Mouse (Mus musculus) embryonic facial prominence, embryonic 14.5 days (tissue): ENCODE measurements at regions not wholly inside any gene's neighbourhood (a gene's known extent, or its start where the extent isn't known, plus 50 kb on each side); places are given as distances from the start of the nearest gene placed in this dataset.

Experiments
- ATAC-seq: fragments of 200-750 bp; cut with Nextera tagmentation; 2 replicates; pipeline ENCODE4 v1.8.0; 2017; ENCODE audit warnings: low read depth, moderate number of reproducible peaks, moderate TSS enrichment
- DNase-seq: peaks from one replicate; pipeline ENCODE4 v3.0.0-alpha.2; 2015; ENCODE audit warnings: low spot score
- H3K27ac ChIP-seq: fragments of 300-500 bp; sonication (generic); replicated peaks from 2 replicates; pipeline ENCODE4 v1.5.1; 2014; ENCODE audit warnings: low read depth, mild to moderate bottlenecking, low read length, moderate library complexity
- H3K27me3 ChIP-seq: fragments of 300-500 bp; sonication (generic); replicated peaks from 2 replicates; pipeline ENCODE4 v1.6.1; 2014; ENCODE audit warnings: low read length; ENCODE audit not compliant: control insufficient read depth, insufficient read depth
- H3K36me3 ChIP-seq: fragments of 300-500 bp; sonication (generic); 2 replicates; pipeline ENCODE4 v1.6.1; 2014; ENCODE audit warnings: low read length, mixed read lengths; ENCODE audit not compliant: control insufficient read depth, insufficient read depth
- H3K4me1 ChIP-seq: fragments of 300-500 bp; sonication (generic); 2 replicates; pipeline ENCODE4 v1.6.1; 2014; ENCODE audit warnings: antibody characterized with exemption, low read length; ENCODE audit not compliant: control insufficient read depth, insufficient read depth
- H3K4me2 ChIP-seq: fragments of 300-500 bp; sonication (generic); 2 replicates; pipeline ENCODE4 v1.6.1; 2014; ENCODE audit warnings: low read depth, mild to moderate bottlenecking, low read length, moderate library complexity, mixed read lengths
- H3K4me3 ChIP-seq: fragments of 300-500 bp; sonication (generic); 2 replicates; pipeline ENCODE4 v1.5.1; 2014; ENCODE audit warnings: low read depth, mild to moderate bottlenecking, low read length
- H3K9ac ChIP-seq: fragments of 300-500 bp; sonication (generic); 2 replicates; pipeline ENCODE4 v1.6.1; 2014; ENCODE audit warnings: low read depth, mild to moderate bottlenecking, low read length, moderate library complexity, mixed read lengths
- H3K9me3 ChIP-seq: fragments of 300-500 bp; sonication (generic); 2 replicates; pipeline ENCODE4 v1.6.1; 2016; ENCODE audit warnings: low read length; ENCODE audit not compliant: control insufficient read depth
- WGBS: fragments of 180-500 bp; shearing (Covaris S2); extraction: QIAGEN DNeasy Blood & Tissue Kit; methylation state at CpG from one replicate; pipeline ENCODE4 v1.1.7; 2014; 5-methylcytosine and 5-hydroxymethylcytosine counted together

DNA sequence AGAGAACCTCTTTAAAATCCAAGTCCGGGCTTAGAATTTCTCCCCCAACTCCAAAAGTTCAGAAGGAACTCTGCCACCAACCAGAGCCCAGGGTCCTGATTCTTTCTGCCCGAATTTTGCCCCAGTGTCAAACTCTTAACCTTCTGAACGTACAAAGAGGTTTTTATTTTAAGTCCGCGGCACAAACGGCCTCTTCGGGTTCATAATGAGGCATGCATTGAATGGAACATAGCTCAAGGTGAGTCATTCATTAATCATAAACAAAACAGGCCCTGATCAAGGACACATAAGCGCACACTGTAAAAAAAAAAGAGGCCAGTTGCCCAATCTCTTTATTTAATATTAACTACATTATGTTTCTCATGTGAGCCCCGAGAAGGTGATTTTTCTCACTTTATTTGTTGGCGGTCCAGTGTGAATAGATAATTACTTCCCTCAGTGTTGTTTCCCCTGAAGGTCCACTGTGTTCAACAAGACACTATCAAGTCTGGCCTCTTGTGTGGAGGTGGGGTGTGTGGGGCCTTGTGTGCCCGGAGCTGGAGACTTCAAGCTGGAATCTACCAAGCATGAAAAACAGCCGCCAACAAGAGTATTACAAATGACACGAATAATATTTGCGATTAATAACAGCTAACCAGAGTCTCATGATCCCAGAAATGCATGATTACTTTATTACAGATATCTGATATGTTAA lies 241.1 kb upstream of the Sall1 start:
- H3K27me3 ChIP-seq, result no peaks in the 10 kb centered on the region
- H3K4me2 ChIP-seq, result no peak overlapping the region
- ATAC-seq (no peak), DNase-seq (no peak)
- H3K9me3 ChIP-seq, result no peaks in the 10 kb centered on the region
- H3K9ac ChIP-seq, result no peak overlapping the region
- no peaks in the 10 kb centered on the region for H3K36me3 ChIP-seq
- no peak overlapping the region for H3K27ac ChIP-seq
- H3K4me1 ChIP-seq, result no peaks in the 10 kb centered on the region
- H3K4me3 ChIP-seq, result no peak overlapping the region
- 75% methylated on average over 14 of the region's 14 CpGs for WGBS

DNA sequence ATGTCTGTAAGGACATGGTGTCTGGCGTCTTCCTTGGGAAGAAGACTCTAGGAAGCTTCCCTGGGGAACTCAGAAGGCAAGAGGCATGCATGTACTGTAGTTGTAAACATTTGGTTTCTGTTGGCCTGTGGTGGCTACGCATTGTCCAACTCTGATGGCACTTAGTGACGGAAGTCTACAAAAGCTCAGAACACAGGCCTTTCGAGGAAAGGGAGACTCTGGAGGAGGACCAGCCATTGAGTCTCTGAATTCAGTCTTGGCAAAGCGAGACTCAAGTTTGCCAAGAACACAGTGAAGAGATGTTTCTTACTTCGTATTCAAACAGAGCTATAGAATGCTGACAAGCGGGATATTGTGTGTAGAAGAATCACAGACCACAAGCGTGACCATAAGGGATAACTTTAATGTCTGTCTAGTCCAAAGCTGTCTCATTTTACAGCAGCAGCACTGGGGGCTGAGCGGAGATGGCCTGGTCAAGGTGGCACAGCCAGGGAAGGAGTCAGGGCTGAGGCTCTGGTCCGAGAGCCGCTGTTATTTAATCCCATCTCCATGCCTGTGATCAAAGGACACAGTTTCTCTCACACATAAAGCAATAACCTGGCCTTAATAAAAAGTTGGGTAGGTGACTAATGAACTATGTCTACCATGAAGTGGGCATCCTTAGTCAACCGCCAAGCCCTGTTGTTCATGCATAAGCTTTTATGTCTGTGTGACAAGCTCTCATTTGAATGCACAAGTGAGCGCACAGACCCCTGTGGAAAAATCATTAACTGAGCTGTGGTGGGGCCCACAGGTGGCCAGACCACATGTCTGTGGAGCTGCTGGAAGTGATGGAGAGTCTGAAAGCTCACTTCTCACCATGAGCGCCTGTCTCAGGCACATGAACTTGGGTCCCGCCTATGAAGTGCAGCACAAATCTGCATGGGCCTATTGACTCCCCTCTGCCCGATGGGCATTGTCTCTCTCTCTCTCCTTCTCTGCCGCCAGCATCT lies 239.4 kb upstream of the Sall1 start:
- H3K4me1 ChIP-seq, result no peaks in the 10 kb centered on the region
- H3K36me3 ChIP-seq, result no peaks in the 10 kb centered on the region
- no peaks in the 10 kb centered on the region for H3K27me3 ChIP-seq
- no peak overlapping the region for H3K9ac ChIP-seq
- H3K27ac ChIP-seq, result no peak overlapping the region
- ATAC-seq (no peak), DNase-seq (no peak)
- H3K9me3 ChIP-seq, result no peaks in the 10 kb centered on the region
- no peak overlapping the region for H3K4me2 ChIP-seq
- H3K4me3 ChIP-seq, result no peak overlapping the region
- WGBS, result 82% methylated on average over 17 of the region's 17 CpGs

DNA sequence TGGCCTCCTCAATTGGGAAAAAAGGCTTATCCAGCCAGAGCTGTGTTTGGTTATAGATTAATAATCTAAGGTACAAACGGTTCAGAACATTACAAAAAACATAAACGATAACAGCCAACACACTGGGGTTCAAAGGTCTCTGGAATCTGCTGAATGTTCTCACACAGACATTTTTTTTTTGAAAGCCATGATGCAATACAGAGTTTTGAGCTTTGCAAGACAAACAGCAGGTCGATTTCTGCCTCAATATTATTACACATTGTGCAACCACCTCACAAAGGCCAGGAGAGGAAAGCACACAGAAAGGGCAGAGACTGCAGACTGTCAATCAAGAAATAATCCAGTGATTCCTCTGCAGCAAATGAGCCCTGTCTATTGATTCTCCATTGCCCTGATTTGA lies 235.9 kb upstream of the Sall1 start:
- ATAC-seq, result no peak
- Histone ChIP-seq H3K4me2 (no peak overlapping the region), H3K4me1 (no peaks in the 10 kb centered on the region), H3K27ac (no peak overlapping the region), H3K9ac (no peak overlapping the region), H3K27me3 (no peaks in the 10 kb centered on the region), H3K36me3 (no peaks in the 10 kb centered on the region), H3K4me3 (no peak overlapping the region), H3K9me3 (no peaks in the 10 kb centered on the region)
- DNase-seq, result no peak
- 77% methylated on average over 3 of the region's 3 CpGs for WGBS

DNA sequence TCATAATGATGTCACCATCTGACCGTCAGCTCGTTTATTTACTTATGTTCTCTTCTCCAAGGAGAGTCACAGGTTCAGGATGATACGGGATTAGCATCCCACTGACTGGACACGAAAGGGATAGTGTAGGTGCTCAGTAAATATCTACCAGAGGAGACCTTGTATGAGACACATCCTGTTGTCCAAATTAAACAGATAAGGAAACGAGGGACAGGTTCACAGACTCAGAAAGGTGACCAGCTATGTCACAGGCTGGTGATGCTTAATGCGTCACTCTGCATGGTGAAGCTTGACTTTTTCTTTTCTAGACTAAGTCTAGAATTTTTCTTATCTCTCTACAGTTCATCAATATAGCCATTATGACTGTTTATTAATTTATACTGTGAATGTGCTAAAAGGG lies 235.2 kb upstream of the Sall1 start:
- no peak overlapping the region for H3K4me3 ChIP-seq
- no peak for ATAC-seq
- H3K27me3 ChIP-seq, result 0 out of 2 replicates have a peak, but pooled peaks cover 4% of the 10 kb centered on the region
- H3K9ac ChIP-seq, result no peak overlapping the region
- WGBS, result 86% methylated on average over 6 of the region's 6 CpGs
- no peak for DNase-seq
- H3K9me3 ChIP-seq, result no peaks in the 10 kb centered on the region
- no peaks in the 10 kb centered on the region for H3K36me3 ChIP-seq
- H3K27ac ChIP-seq, result no peak overlapping the region
- H3K4me2 ChIP-seq, result no peak overlapping the region
- H3K4me1 ChIP-seq, result no peaks in the 10 kb centered on the region

DNA sequence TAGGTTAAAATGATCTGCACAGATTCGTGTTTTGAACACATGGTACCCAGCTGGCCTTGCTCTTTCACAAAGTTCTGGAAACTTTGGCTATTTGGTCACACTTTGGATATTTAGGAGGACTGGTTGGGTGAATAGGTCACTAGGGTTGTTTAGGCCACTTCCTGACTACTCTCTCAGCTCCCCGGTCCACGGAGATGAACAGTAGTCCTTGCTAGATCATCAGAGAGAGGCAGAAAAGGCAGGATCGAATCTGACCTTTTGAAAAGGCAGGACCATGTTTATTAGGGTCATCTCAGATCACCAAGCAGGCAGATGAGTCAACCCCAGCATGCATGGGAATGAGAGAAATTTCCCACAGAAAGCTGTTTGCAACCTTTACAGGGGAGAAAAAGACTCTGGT lies 229.3 kb upstream of the Sall1 start:
- no peak for DNase-seq

DNA sequence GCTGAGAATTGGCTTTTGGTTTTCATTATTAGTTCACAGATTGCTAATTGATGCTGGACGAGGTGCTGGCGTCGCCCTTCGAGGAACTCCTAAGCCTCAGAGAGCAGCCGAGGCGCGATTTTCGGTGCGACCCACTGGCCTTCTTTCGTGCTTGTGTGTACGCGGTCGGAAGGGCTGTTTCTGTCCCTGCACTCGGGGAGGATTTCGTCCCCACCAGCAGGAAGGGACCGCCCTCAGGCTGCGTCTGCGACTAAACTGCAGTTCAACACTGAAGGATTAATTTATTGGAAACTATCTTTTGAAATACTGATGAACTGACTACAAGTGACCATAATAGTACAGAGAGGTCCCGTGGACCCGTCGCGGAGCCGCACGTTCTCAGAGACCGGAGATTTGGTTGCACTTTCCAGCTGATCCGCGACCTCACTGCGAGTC lies 228.4 kb upstream of the Sall1 start:
- ATAC-seq (no peak), DNase-seq (peak; percentile 50)
- WGBS, result 2% methylated on average over 28 of the region's 28 CpGs
- Histone ChIP-seq H3K4me1 (peaks cover 5% of the 10 kb centered on the region; the same call in 1 of the 2 replicates), H3K4me2 (peak overlapping the region; percentile 74), H3K36me3 (no peaks in the 10 kb centered on the region), H3K9me3 (no peaks in the 10 kb centered on the region), H3K9ac (peak overlapping the region; percentile 51), H3K27me3 (peaks cover 30% of the 10 kb centered on the region), H3K27ac (no peak overlapping the region), H3K4me3 (peak overlapping the region; percentile 37)

More for the DNA sequence above, 229.3 kb upstream of the Sall1 start:
- H3K4me3 ChIP-seq, result no peak overlapping the region
- H3K4me2 ChIP-seq, result no peak overlapping the region
- H3K36me3 ChIP-seq, result no peaks in the 10 kb centered on the region
- ATAC-seq, result no peak
- H3K4me1 ChIP-seq, result peaks cover 5% of the 10 kb centered on the region; the same call in 1 of the 2 replicates
- no peak overlapping the region for H3K9ac ChIP-seq
- no peaks in the 10 kb centered on the region for H3K9me3 ChIP-seq
- H3K27ac ChIP-seq, result no peak overlapping the region
- WGBS, result 42% methylated on average over 4 of the region's 4 CpGs
- H3K27me3 ChIP-seq, result peaks cover 30% of the 10 kb centered on the region

DNA sequence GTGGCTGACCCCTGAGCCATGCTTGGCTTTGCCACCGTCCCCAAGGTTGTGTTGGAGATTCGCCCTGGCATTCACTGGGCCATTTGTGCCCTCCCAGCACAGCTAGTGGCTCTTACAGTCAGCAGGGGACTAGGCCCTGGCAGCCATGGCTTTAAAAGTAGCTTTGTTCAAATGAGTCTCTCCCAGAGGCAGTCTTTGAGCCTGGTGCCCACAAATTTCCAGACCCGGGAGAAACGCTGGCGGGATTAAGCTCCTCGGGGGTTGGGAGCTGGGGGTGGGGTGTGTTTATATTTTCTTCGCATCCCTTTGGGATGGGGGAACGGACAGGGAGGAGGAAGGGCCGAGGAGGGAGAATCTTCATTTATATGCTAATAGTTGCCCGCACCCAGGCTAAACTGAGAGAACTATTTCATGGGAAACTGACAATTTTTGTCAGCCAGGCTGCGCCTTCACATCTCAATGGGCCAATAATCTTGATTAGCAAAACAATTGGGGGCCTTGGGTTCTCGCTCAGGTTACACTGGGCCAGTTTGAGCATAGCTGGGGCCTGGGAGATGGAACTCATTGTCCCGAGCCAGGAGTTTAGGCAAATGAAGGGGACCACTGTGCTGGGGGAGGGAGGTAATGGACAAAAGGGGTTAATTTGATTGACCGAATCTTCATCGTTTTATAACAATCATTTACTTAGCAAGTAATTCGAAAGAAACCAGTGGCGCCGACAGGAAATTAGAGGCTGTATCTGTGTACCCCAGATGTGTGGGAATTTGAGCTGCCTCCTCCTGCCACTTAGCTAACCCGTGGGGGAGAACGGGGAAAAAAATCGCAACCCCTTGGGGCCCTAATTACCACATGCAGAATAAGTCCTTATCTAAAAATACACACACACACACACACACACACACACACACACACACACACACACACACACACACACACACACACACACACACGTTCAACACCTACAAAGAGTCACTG lies 227.7 kb upstream of the Sall1 start:
- Histone ChIP-seq H3K4me1 (peaks cover 5% of the 10 kb centered on the region; the same call in 1 of the 2 replicates), H3K4me2 (peak overlapping the region; percentile 74), H3K4me3 (peak overlapping the region; percentile 37), H3K27ac (no peak overlapping the region), H3K36me3 (no peaks in the 10 kb centered on the region), H3K9ac (peak overlapping the region; percentile 51), H3K9me3 (no peaks in the 10 kb centered on the region), H3K27me3 (peaks cover 30% of the 10 kb centered on the region)
- ATAC-seq (0 out of 2 replicates have a peak, but pooled peaks have one; percentile 47), DNase-seq (peak; percentile 54)
- WGBS, result 15% methylated on average over 22 of the region's 22 CpGs

DNA sequence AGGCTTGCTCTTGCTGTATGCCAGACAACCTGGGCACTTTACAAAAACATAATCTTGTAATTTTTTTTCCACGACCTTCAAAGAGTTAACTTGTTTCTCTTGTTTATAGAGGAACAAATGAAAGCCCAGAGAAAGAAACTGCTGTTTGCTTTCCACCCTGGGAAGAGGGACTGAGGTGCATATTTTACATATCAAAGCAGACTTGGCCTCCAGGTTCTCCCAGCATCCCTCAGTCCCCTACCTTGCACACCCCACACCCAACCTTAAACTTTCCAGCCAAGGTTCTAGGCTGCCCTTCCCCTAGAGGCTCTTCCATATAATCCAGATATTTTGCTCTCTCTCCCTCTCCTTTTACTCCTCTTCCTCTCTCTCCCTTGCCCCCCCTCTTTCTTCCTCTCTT lies 226.0 kb upstream of the Sall1 start:
- WGBS, result 17% methylated on average over 1 of the region's 1 CpGs
- H3K9ac ChIP-seq, result no peak overlapping the region
- no peaks in the 10 kb centered on the region for H3K36me3 ChIP-seq
- no peak for ATAC-seq
- peaks cover 30% of the 10 kb centered on the region for H3K27me3 ChIP-seq
- no peak overlapping the region for H3K4me2 ChIP-seq
- H3K9me3 ChIP-seq, result peaks cover 6% of the 10 kb centered on the region; the same call in 1 of the 2 replicates
- DNase-seq, result no peak
- H3K4me1 ChIP-seq, result peaks cover 5% of the 10 kb centered on the region; the same call in 1 of the 2 replicates
- no peak overlapping the region for H3K4me3 ChIP-seq
- H3K27ac ChIP-seq, result no peak overlapping the region
